18 mouse cellular contexts compared by ENCODE assay signal in the genomic region with DNA sequence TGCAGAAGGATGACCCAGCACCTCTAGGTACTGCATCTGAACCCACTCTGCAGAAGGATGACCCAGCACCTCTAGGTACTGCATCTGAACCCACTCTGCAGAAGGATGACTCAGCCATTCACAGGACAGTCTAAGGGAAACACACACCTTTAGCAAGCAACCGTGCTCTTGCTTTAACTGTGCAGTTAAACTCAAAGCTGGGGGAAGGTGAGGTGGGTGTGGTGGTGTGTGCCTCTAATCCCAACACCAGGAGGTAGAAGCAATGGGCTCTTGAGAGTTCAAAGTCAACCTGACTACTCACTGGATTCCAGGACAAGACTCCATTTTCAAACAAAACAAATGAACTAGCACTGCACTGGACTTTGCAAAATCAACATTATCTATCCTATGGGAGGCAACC. TPM values are rescaled to one million over a fixed set of nuclear protein-coding genes. Genes with fewer than 3 reads are reported as not detected.
"Had no signal": no experiment of that assay in that cellular context is flagged by ENCODE, and none has a peak within 500 bp of the region (broad histone marks: within the 10 kb centered on the region; RNA-seq: fewer than 3 reads in every experiment).

No protein-coding gene starts in this region.

- H3K9ac ChIP-seq: neural tube, embryonic 12.5 days; neural tube, embryonic 13.5 days; neural tube, embryonic 15.5 days; stomach, embryonic 15.5 days had no signal

- H3K27me3 ChIP-seq: neural tube, embryonic 12.5 days; neural tube, embryonic 13.5 days; neural tube, embryonic 15.5 days; stomach, embryonic 15.5 days had no signal

- DNase-seq: retina, postnatal 1 day; right cerebral cortex, adult 18-20 months; right cerebral cortex, postnatal 14 days; right cerebral cortex, postnatal 25 days; right cerebral cortex, postnatal 4 days; spleen, adult 18-20 months; thymus, adult 18-20 months; thymus, adult 2 months; thymus, postnatal 14 days; thymus, postnatal 25 days; thymus, postnatal 36 days; thymus, postnatal 4 days had no signal

- H3K9me3 ChIP-seq: neural tube, embryonic 12.5 days; neural tube, embryonic 13.5 days; neural tube, embryonic 15.5 days; stomach, embryonic 15.5 days had no signal

- H3K36me3 ChIP-seq: neural tube, embryonic 12.5 days; neural tube, embryonic 15.5 days; stomach, embryonic 15.5 days had no signal

- H3K4me2 ChIP-seq: neural tube, embryonic 12.5 days; neural tube, embryonic 13.5 days; neural tube, embryonic 15.5 days; stomach, embryonic 15.5 days had no signal

- H3K27ac ChIP-seq: neural tube, embryonic 12.5 days; neural tube, embryonic 13.5 days; neural tube, embryonic 15.5 days; stomach, embryonic 15.5 days had no signal

- H3K4me3 ChIP-seq: neural tube, embryonic 12.5 days; neural tube, embryonic 13.5 days; neural tube, embryonic 15.5 days; stomach, embryonic 15.5 days had no signal

RNA-seq across cellular contexts. Expression of gene Mchr1, which starts 50.4 kb away (rescaled TPM):
- total RNA-seq: neutrophil, adult 5-6 weeks had no signal
- polyA plus RNA-seq: spleen, adult 2 months had no signal
